Mouse (Mus musculus) heart, adult 2 months (tissue): ENCODE measurements around the gene Gm11037.

Source experiments
- CTCF ChIP-seq: fragments of 200-600 bp; IDR thresholded peaks from 2 replicates; pipeline ENCODE4 v1.8.1; 2022; ENCODE audit warnings: antibody characterized with exemption, mild to moderate bottlenecking, moderate library complexity
- EP300 ChIP-seq: fragments of 200-500 bp; IDR thresholded peaks from 2 replicates; pipeline ENCODE4 v1.6.1; 2011; ENCODE audit warnings: low read depth, low read length, control low read depth; ENCODE audit not compliant: insufficient read depth
- POLR2A ChIP-seq: fragments of 200-500 bp; IDR thresholded peaks from 2 replicates; pipeline ENCODE4 v1.6.1; 2011; ENCODE audit warnings: mild to moderate bottlenecking, low read depth, low read length, control low read depth; ENCODE audit not compliant: insufficient read depth

DNA sequence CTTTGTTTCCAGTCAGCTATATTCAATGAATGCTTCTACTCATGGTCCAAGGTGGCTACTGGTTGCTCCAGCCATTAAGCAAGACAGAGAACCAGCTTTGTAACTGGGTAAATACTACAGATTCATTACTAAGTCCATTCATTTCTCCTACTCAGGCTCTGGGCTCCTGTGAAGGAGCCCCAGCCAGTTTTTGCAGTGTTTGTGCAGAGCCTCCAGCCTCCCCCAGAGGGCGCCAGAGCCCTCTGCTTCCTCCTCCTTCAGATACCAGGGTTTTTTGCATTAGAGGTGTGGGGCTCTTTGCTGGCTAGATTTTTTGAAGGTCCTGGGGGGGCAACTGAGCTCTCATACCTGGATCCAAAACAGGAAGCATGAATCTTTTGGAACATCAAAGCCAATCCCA is 38.5 kb upstream of the Gm11037 start:
- TF ChIP-seq POLR2A (no peak), EP300 (peak; percentile 83; the same call in 1 of the 2 replicates), CTCF (no peak; the same call in 1 of the 2 replicates)
